Mouse (Mus musculus) lung, postnatal 0 days (tissue): ENCODE measurements around the gene Apopt1.

Experiments used
- CTCF ChIP-seq: IDR thresholded peaks from 2 replicates; pipeline ENCODE4 v1.5.1; 2016; ENCODE audit warnings: antibody characterized with exemption, mild to moderate bottlenecking
- EP300 ChIP-seq: IDR thresholded peaks from 2 replicates; pipeline ENCODE4 v1.6.1; 2016; ENCODE audit warnings: antibody characterized with exemption, mild to moderate bottlenecking, control low read depth

DNA sequence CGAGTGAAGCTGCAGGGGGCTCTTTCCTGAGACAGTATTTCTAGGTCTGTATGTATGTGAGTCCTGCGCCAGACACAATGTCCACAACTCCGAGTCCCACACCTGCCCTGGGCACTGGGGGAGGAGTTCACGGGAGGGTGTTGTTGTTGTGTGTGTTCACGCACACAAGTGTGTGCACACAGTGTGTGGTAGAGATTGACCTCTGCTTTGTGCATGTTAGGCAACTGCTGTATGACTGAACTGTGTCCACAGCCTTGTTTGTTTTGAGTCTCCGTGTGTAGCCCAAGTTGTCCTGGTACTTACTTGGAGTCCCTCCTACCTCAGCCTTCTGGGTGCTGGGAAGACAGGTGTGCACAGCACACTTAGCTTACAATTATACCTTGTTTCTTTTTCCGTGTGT, 77.6 kb downstream of the Apopt1 start:
- no peak for TF ChIP-seq CTCF
- no peak for TF ChIP-seq EP300
